Mouse (Mus musculus): Measurements from ENCODE around the gene Fbxl2.

GRCm38 (mm10) chr9:114057090-114057796 is 11.3 kb upstream of the Fbxl2 start, which contains the start of gene Susd5:
- TF ChIP-seq POLR2A (IDR thresholded peaks at IDR 0.05; ENCODE audit: borderline replicate concordance, control insufficient read depth, low read depth, low read length) = no peak
- TF ChIP-seq CTCF (IDR thresholded peaks at IDR 0.05; ENCODE audit: control insufficient read depth, insufficient read depth, low read length) = no peak
